Mouse (Mus musculus): ENCODE measurements at regions not wholly inside any gene's neighbourhood (a gene's known extent, or its start where the extent isn't known, plus 50 kb on each side); places are given as distances from the start of the nearest gene placed in this dataset.
A peak's percentile ranks its signal among the peaks of the same experiment; 100 is the strongest.

- DNase-seq (ENCODE audit: low spot score in 2 of 2): no peak
Measured at GRCm38 (mm10) chr3:49520088-49520487, 237.0 kb downstream of the Pcdh18 start.

GRCm38 (mm10) chr3:49504581-49504980 is 252.5 kb downstream of the Pcdh18 start:
- DNase-seq (ENCODE audit: low spot score in 2 of 2): peak; percentile 9 to 13

- no peak for DNase-seq (ENCODE audit: low spot score in 2 of 2)
Measured at GRCm38 (mm10) chr3:49502351-49502750, 254.8 kb downstream of the Pcdh18 start.

GRCm38 (mm10) chr3:49485105-49485504 is 272.0 kb downstream of the Pcdh18 start:
- DNase-seq (ENCODE audit: low spot score in 2 of 2): no peak
